Mouse (Mus musculus) C2C12 (cell line): ENCODE measurements at regions not wholly inside any gene's neighbourhood (a gene's known extent, or its start where the extent isn't known, plus 50 kb on each side); places are given as distances from the start of the nearest gene placed in this dataset.

Experiments
- H3K27me3 ChIP-seq: one replicate; pipeline ENCODE4 v1.6.1; 2011; ENCODE audit not compliant: control insufficient read depth, insufficient read depth, insufficient read length
- H3K36me3 ChIP-seq: one replicate; pipeline ENCODE4 v1.6.1; 2011; ENCODE audit not compliant: control insufficient read depth, insufficient read depth
- H3K4me3 ChIP-seq: one replicate; pipeline ENCODE4 v1.5.1; 2011; ENCODE audit warnings: mild to moderate bottlenecking, control low read depth; ENCODE audit not compliant: poor library complexity, insufficient read depth, severe bottlenecking
- H3K79me2 ChIP-seq: one replicate; pipeline ENCODE4 v1.6.1; 2011; ENCODE audit not compliant: control insufficient read depth, insufficient read depth
- H3K79me3 ChIP-seq: one replicate; pipeline ENCODE4 v1.6.1; 2011; ENCODE audit warnings: low read depth, control low read depth
- H3ac ChIP-seq: one replicate; pipeline ENCODE3; 2011; ENCODE audit warnings: low read depth; ENCODE audit not compliant: control insufficient read depth, insufficient read length
- CEBPB ChIP-seq: IDR thresholded peaks from one replicate; pipeline ENCODE4 v1.6.1; 2011; ENCODE audit warnings: low read depth, mild to moderate bottlenecking, control low read depth, moderate library complexity
- CTCF ChIP-seq: IDR thresholded peaks from one replicate; pipeline ENCODE4 v1.5.1; 2011; ENCODE audit not compliant: control insufficient read depth, insufficient read depth, insufficient read length
- FOSL1 ChIP-seq: IDR thresholded peaks from one replicate; pipeline ENCODE4 v1.8.0; 2011; ENCODE audit warnings: mild to moderate bottlenecking, low read length; ENCODE audit not compliant: poor library complexity, insufficient read depth, severe bottlenecking
- MAX ChIP-seq: IDR thresholded peaks from one replicate; pipeline ENCODE4 v1.6.1; 2011; ENCODE audit warnings: mild to moderate bottlenecking, control low read depth
- MYOD1 ChIP-seq: IDR thresholded peaks from one replicate; pipeline ENCODE4 v1.6.1; 2011; ENCODE audit warnings: low read depth; ENCODE audit not compliant: control insufficient read depth, insufficient read length
- MYOG ChIP-seq: IDR thresholded peaks from one replicate; pipeline ENCODE4 v1.6.1; 2011; ENCODE audit not compliant: control insufficient read depth, insufficient read length; ENCODE audit errors: extremely low read depth
- USF1 ChIP-seq: IDR thresholded peaks from one replicate; pipeline ENCODE4 v1.6.1; 2011; ENCODE audit warnings: low read depth, mild to moderate bottlenecking, control low read depth, moderate library complexity

DNA sequence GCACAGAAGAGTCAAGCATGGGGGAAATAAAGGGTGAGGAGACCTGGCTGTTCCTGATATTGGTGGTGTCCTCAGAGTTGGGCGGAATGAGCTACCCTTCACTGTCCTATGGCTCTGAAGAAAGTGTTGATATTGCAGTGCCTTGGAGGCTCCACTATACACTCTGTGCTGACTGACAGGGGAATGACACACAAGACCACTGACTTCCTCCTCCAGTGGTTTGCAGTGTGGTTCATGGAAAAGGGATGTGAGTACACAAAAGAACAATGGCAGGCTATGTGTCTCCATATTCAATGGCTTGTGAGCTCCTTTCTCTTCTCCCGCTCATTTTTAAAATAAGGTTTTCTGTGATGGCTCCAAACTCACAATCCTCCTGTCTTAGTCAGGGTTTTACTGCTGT, 117.8 kb downstream of the Amer2 start:
- no peaks in the 10 kb centered on the region for H3K36me3 ChIP-seq
- peaks cover 2% of the 10 kb centered on the region for H3K27me3 ChIP-seq
- H3K79me2 ChIP-seq = no peaks in the 10 kb centered on the region
- no peak for TF ChIP-seq MAX
- TF ChIP-seq MYOG = no peak
- TF ChIP-seq CTCF = no peak
- TF ChIP-seq CEBPB = no peak
- TF ChIP-seq MYOD1 = no peak
- no peak for TF ChIP-seq USF1
- no peak for TF ChIP-seq FOSL1
- no peak overlapping the region for H3ac ChIP-seq
- no peak overlapping the region for H3K4me3 ChIP-seq
- no peaks in the 10 kb centered on the region for H3K79me3 ChIP-seq

DNA sequence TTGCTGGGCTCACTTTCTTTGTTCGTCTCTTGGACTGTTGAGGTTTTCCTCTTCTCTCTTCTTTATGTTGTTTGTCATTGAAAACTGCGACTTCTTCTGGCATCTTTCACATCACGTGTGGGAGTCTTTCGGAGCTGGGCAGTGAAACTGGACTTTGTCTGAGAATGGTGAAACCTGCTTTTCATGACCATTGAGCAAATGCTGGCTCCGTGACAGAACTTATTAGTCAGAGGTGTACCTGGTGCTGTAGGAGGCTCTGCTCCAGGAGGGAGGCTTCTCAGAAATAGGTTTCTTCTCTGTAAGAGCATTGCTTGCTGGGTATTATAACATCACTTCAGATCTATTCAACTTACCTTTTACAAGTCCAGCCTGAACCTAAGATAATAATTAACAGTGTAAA, 122.4 kb downstream of the Amer2 start:
- Histone ChIP-seq H3K79me3 (no peaks in the 10 kb centered on the region), H3K27me3 (no peaks in the 10 kb centered on the region), H3K4me3 (no peak overlapping the region), H3K36me3 (no peaks in the 10 kb centered on the region), H3K79me2 (no peaks in the 10 kb centered on the region), H3ac (no peak overlapping the region)
- TF ChIP-seq MYOD1 (no peak), FOSL1 (no peak), USF1 (no peak), CEBPB (no peak), CTCF (no peak), MAX (no peak), MYOG (no peak)

DNA sequence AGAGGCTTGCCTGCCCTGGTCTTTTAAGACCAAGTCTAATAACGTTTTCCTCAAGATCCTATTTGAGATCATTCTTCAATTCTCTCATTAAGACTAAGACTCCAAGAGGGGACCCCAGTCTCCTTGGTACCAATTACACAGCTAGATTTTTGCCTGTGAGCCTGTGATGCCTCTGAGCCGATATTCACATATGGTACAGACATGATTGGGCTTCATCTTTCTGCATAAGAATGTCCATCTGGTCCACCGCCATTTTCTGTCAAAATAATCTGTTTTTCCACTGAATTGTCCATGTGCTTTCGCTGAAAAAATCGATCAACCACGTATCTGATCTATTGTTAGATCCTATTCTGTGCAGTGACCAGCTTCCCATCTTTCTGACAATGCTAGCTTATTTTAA, 129.5 kb downstream of the Amer2 start:
- Histone ChIP-seq H3K27me3 (peaks cover 3% of the 10 kb centered on the region), H3ac (no peak overlapping the region), H3K36me3 (no peaks in the 10 kb centered on the region), H3K79me3 (no peaks in the 10 kb centered on the region), H3K79me2 (no peaks in the 10 kb centered on the region), H3K4me3 (no peak overlapping the region)
- no peak for TF ChIP-seq CTCF
- no peak for TF ChIP-seq FOSL1
- no peak for TF ChIP-seq USF1
- TF ChIP-seq MAX = no peak
- TF ChIP-seq MYOG = no peak
- TF ChIP-seq MYOD1 = no peak
- no peak for TF ChIP-seq CEBPB

DNA sequence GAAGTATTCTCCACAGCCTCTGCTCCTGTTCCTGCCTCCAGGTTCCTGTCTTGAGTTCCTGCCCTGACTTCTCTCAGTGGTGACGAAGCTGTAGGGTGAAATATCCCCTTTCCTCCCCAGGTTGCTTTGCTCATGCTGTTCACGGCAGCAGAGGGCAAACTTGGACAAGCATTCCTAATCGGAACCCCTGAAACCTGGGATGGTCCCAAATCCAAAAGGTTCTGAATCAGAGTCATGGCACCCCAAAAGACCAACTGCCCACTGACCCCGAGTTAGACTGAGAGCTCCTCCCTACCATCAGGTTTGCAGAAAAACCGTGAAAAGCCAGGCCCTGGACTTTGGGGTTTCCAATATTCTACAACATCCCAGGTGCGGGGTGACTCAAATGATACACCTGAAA, 128.7 kb upstream of the Spata13 start:
- Histone ChIP-seq H3K79me3 (no peaks in the 10 kb centered on the region), H3K79me2 (no peaks in the 10 kb centered on the region), H3K36me3 (no peaks in the 10 kb centered on the region), H3ac (no peak overlapping the region), H3K27me3 (peaks cover 3% of the 10 kb centered on the region), H3K4me3 (no peak overlapping the region)
- TF ChIP-seq MYOG (no peak), MAX (no peak), USF1 (no peak), CTCF (no peak), CEBPB (no peak), MYOD1 (no peak), FOSL1 (no peak)

DNA sequence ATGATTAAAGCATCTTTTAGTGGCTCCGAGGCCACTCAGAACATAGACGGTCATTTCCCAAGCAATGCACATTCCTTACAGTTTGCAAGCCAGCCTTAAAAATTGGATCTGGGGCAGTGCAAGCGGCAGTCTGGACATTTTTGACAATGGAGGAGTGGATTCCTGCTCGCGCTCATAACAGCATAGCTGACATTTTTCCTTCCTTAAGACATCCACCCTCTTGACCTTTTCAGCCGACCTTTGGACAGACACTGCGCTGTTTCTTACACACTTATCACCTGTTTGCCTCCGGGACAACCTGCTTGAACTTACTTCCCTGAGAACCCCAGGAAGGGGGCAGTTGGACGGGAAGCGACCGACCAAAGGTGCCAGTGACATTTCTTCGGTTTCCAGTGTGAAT, 127.5 kb upstream of the Spata13 start:
- Histone ChIP-seq H3K79me2 (no peaks in the 10 kb centered on the region), H3K36me3 (no peaks in the 10 kb centered on the region), H3K79me3 (no peaks in the 10 kb centered on the region), H3K27me3 (peaks cover 7% of the 10 kb centered on the region), H3ac (no peak overlapping the region), H3K4me3 (no peak overlapping the region)
- TF ChIP-seq MAX (no peak), MYOG (no peak), MYOD1 (no peak)

DNA sequence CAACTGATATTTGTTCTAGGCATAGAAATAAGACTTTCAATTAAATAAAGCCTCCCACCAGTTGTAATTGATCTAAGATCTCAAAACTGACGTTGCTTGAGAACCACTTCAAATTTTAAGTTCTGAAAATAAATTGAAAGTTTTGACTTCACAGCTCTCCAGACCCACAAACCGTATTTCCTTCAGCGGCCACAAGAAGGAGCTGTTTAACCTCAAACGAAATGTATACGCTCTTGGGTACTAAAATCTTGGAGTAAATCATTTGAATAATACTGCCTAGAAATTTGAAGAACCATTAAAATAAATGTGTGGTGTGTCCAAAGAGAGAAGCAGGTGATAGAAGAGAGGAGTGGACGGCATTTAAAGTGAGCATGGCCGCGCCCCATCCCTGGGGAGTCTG, 120.2 kb upstream of the Spata13 start:
- Histone ChIP-seq H3K4me3 (no peak overlapping the region), H3K79me3 (no peaks in the 10 kb centered on the region), H3K27me3 (peaks cover 29% of the 10 kb centered on the region), H3K36me3 (no peaks in the 10 kb centered on the region), H3ac (no peak overlapping the region), H3K79me2 (no peaks in the 10 kb centered on the region)
- TF ChIP-seq USF1 (no peak), FOSL1 (no peak), MYOG (no peak), CEBPB (no peak), MAX (no peak), CTCF (no peak), MYOD1 (no peak)
